Mouse (Mus musculus): ENCODE measurements around the gene 4931423N10Rik.

DNA sequence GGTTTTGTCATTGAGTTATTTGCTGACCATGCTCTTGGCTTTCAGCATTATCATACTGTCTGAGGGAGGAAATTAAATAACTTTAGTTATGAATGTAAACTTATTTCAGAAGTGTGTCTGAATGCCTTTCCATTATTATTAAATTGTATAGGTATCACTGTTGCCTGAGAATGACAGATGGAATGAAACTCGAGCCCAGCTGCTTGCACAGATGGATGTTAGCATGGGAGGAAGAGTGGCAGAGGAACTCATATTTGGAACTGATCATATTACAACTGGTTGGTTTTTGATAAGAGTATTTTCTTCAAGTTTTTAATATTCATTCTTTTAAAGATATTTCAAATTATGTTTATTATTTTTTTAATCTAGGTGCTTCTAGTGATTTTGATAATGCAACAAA is 12.9 kb upstream of the 4931423N10Rik start:
- TF ChIP-seq TAL1 (IDR thresholded peaks at IDR 0.05; ENCODE audit: low read length) (no peak), GATA1 (IDR thresholded peaks at IDR 0.05; ENCODE audit: low read length) (no peak)

Data from erythroblast, embryonic 14.5 days (primary cell).